Mouse (Mus musculus) testis, adult 2 months (tissue): ENCODE data around the gene Slc16a4. TPM values are rescaled to one million over a fixed set of nuclear protein-coding genes. Genes with fewer than 3 reads are reported as not detected.
A peak's percentile ranks its signal among the peaks of the same experiment; 100 is the strongest.

Experiments
- H3K27ac ChIP-seq: fragments of 200-500 bp; 2 replicates; pipeline ENCODE4 v1.5.1; 2012; ENCODE audit warnings: low read depth, low read length; ENCODE audit not compliant: control insufficient read depth, insufficient read depth
- H3K27me3 ChIP-seq: fragments of 200-500 bp; 2 replicates; pipeline ENCODE4 v1.6.1; 2012; ENCODE audit warnings: mild to moderate bottlenecking, low read length, moderate library complexity; ENCODE audit not compliant: control insufficient read depth, insufficient read depth
- H3K36me3 ChIP-seq: fragments of 200-500 bp; 2 replicates; pipeline ENCODE4 v1.6.1; 2012; ENCODE audit warnings: mild to moderate bottlenecking, low read length; ENCODE audit not compliant: control insufficient read depth, insufficient read depth
- H3K4me1 ChIP-seq: fragments of 200-500 bp; 2 replicates; pipeline ENCODE4 v1.6.1; 2012; ENCODE audit warnings: low read length; ENCODE audit not compliant: control insufficient read depth, insufficient read depth
- H3K4me3 ChIP-seq: fragments of 200-500 bp; 2 replicates; pipeline ENCODE4 v1.5.1; 2012; ENCODE audit warnings: low read depth, mild to moderate bottlenecking, low read length, moderate library complexity, mixed read lengths; ENCODE audit not compliant: control insufficient read depth
- CTCF ChIP-seq: fragments of 200-500 bp; IDR thresholded peaks from 2 replicates; pipeline ENCODE4 v1.5.1; 2012; ENCODE audit warnings: low read depth, mild to moderate bottlenecking, inconsistent platforms, low read length, moderate library complexity; ENCODE audit not compliant: control insufficient read depth, insufficient read depth, insufficient replicate concordance
- POLR2A ChIP-seq: fragments of 200-500 bp; IDR thresholded peaks from 2 replicates; pipeline ENCODE4 v1.6.1; 2012; ENCODE audit warnings: low read depth, mild to moderate bottlenecking, inconsistent platforms, low read length, moderate library complexity; ENCODE audit not compliant: control insufficient read depth
- polyA plus RNA-seq: library from polyadenylated mRNA; depleted of rRNA; stranded (reverse); fragments of >200 nt; gene quantifications from 2 replicates; pipeline ENCODE4 v1.2.3, GENCODE M21; 2012

Slc16a4 gene
- polyA plus RNA-seq, 1 experiment = 1.1 TPM

GRCm38 (mm10) chr3:107331746-107332126 lies 40.7 kb downstream of the Slc16a4 start:
- peaks cover 6% of the 10 kb centered on the region; the same call in 1 of the 2 replicates for H3K36me3 ChIP-seq
- TF ChIP-seq POLR2A (no peak), CTCF (no peak)
- H3K4me1 ChIP-seq = peaks cover 9% of the 10 kb centered on the region
- no peaks in the 10 kb centered on the region for H3K27me3 ChIP-seq
- peak overlapping the region; percentile 99 for H3K27ac ChIP-seq
- H3K4me3 ChIP-seq = peak overlapping the region; percentile 89

- H3K4me3 ChIP-seq = peak overlapping the region; percentile 89
- H3K27ac ChIP-seq = peak overlapping the region; percentile 99
- no peak for TF ChIP-seq CTCF
- TF ChIP-seq POLR2A = no peak
- H3K36me3 ChIP-seq = peaks cover 6% of the 10 kb centered on the region; the same call in 1 of the 2 replicates
- no peaks in the 10 kb centered on the region for H3K27me3 ChIP-seq
- H3K4me1 ChIP-seq = peaks cover 9% of the 10 kb centered on the region
Measured at GRCm38 (mm10) chr3:107332127-107332959, 41.3 kb downstream of the Slc16a4 start.

- Histone ChIP-seq H3K27me3 (no peaks in the 10 kb centered on the region), H3K27ac (peak overlapping the region; percentile 99), H3K4me3 (peak overlapping the region; percentile 89), H3K36me3 (peaks cover 6% of the 10 kb centered on the region; the same call in 1 of the 2 replicates), H3K4me1 (peaks cover 9% of the 10 kb centered on the region)
- peak; percentile 91 for TF ChIP-seq POLR2A
- TF ChIP-seq CTCF = no peak
Measured at GRCm38 (mm10) chr3:107332960-107333380, 41.9 kb downstream of the Slc16a4 start.

GRCm38 (mm10) chr3:107333381-107334201 lies 42.6 kb downstream of the Slc16a4 start, which contains the start of gene Rbm15:
Gene Rbm15 (minus strand): TSS chr3:107333673.
- H3K27ac ChIP-seq = peak within 1 kb of the TSS; percentile 99
- H3K4me3 ChIP-seq = peak within 1 kb of the TSS; percentile 89
- TF ChIP-seq POLR2A (peak; percentile 70), CTCF (no peak)
- H3K36me3 ChIP-seq = peaks cover 6% of the 10 kb centered on the region; the same call in 1 of the 2 replicates
- H3K4me1 ChIP-seq = peaks cover 9% of the 10 kb centered on the region
- no peaks in the 10 kb centered on the region for H3K27me3 ChIP-seq

- H3K4me1 ChIP-seq = peaks cover 9% of the 10 kb centered on the region
- H3K36me3 ChIP-seq = peaks cover 6% of the 10 kb centered on the region; the same call in 1 of the 2 replicates
- H3K27me3 ChIP-seq = no peaks in the 10 kb centered on the region
- peak overlapping the region; percentile 99 for H3K27ac ChIP-seq
- peak overlapping the region; percentile 89 for H3K4me3 ChIP-seq
- TF ChIP-seq POLR2A = no peak
- TF ChIP-seq CTCF = no peak
Measured at GRCm38 (mm10) chr3:107334202-107334934, 43.3 kb downstream of the Slc16a4 start.

GRCm38 (mm10) chr3:107343971-107344370 lies 52.9 kb downstream of the Slc16a4 start:
- Histone ChIP-seq H3K4me1 (no peaks in the 10 kb centered on the region; the same call in 1 of the 2 replicates), H3K27me3 (no peaks in the 10 kb centered on the region; the same call in 1 of the 2 replicates), H3K36me3 (no peaks in the 10 kb centered on the region), H3K4me3 (no peak overlapping the region), H3K27ac (no peak overlapping the region)
- TF ChIP-seq POLR2A = no peak
- no peak for TF ChIP-seq CTCF
